Mouse (Mus musculus) thymus, adult 2 months (tissue): ENCODE data around the gene Borcs6. TPM values are rescaled to one million over a fixed set of nuclear protein-coding genes. Genes with fewer than 3 reads are reported as not detected.
"Not testable (repeated sequence)": the region's sequence is repeated elsewhere in the genome, so short reads cannot be mapped to it uniquely, and the experiment has no call there.

Experiments
- DNase-seq: peaks from one replicate; pipeline ENCODE4 v3.0.0; 2021
- H3K27ac ChIP-seq: fragments of 200-500 bp; 2 replicates; pipeline ENCODE4 v1.5.1; 2012; ENCODE audit warnings: low read length, control low read depth; ENCODE audit not compliant: control insufficient read depth, insufficient read depth
- H3K27me3 ChIP-seq: fragments of 200-500 bp; 2 replicates; pipeline ENCODE4 v1.6.1; 2012; ENCODE audit warnings: mild to moderate bottlenecking, low read length, moderate library complexity, mixed read lengths; ENCODE audit not compliant: control insufficient read depth, insufficient read depth
- H3K36me3 ChIP-seq: fragments of 200-500 bp; 2 replicates; pipeline ENCODE4 v1.6.1; 2012; ENCODE audit warnings: mild to moderate bottlenecking, low read length, moderate library complexity; ENCODE audit not compliant: control insufficient read depth, insufficient read depth
- H3K4me1 ChIP-seq: fragments of 200-500 bp; replicated peaks from 2 replicates; pipeline ENCODE4 v1.6.1; 2012; ENCODE audit warnings: low read length; ENCODE audit not compliant: control insufficient read depth, insufficient read depth
- H3K4me3 ChIP-seq: fragments of 200-500 bp; 2 replicates; pipeline ENCODE4 v1.5.1; 2012; ENCODE audit warnings: mild to moderate bottlenecking, low read length, control low read depth, moderate library complexity; ENCODE audit not compliant: control insufficient read depth, insufficient read depth
- CTCF ChIP-seq: fragments of 200-500 bp; IDR thresholded peaks from 2 replicates; pipeline ENCODE4 v1.5.1; 2012; ENCODE audit warnings: mild to moderate bottlenecking, control low read depth, low read length, moderate library complexity, borderline replicate concordance; ENCODE audit not compliant: control insufficient read depth, poor library complexity, insufficient read depth; ENCODE audit errors: extremely low read depth
- POLR2A ChIP-seq: fragments of 200-500 bp; IDR thresholded peaks from 2 replicates; pipeline ENCODE4 v1.6.1; 2012; ENCODE audit warnings: mild to moderate bottlenecking, low read length, control low read depth, moderate library complexity; ENCODE audit not compliant: control insufficient read depth, poor library complexity, insufficient read depth; ENCODE audit errors: extremely low read depth
- WGBS: fragments of 180-500 bp; shearing (Covaris S2); methylation state at CpG from one replicate; pipeline ENCODE4 v1.1.7; 2018; 5-methylcytosine and 5-hydroxymethylcytosine counted together
- polyA plus RNA-seq: library from polyadenylated mRNA; depleted of rRNA; stranded (reverse); fragments of >200 nt; gene quantifications from 2 replicates; pipeline ENCODE4 v1.2.3, GENCODE M21; 2012

Borcs6 gene
- polyA plus RNA-seq, 1 experiment: 18.0 TPM

GRCm38 (mm10) chr11:69088856-69089615 is 29.5 kb downstream of the Borcs6 start:
- peaks cover 5% of the 10 kb centered on the region for H3K36me3 ChIP-seq
- H3K4me3 ChIP-seq: peak overlapping the region; percentile 95
- H3K27ac ChIP-seq: no peak overlapping the region; the same call in none of the 2 replicates
- TF ChIP-seq CTCF (no peak), POLR2A (no peak)
- 10% methylated on average over 25 of the region's 25 CpGs for WGBS
- H3K27me3 ChIP-seq: no peaks in the 10 kb centered on the region
- H3K4me1 ChIP-seq: peaks cover 14% of the 10 kb centered on the region
- DNase-seq: peak; percentile 38

- TF ChIP-seq CTCF (no peak), POLR2A (no peak)
- Histone ChIP-seq H3K4me1 (peaks cover 16% of the 10 kb centered on the region), H3K36me3 (peaks cover 5% of the 10 kb centered on the region), H3K27me3 (no peaks in the 10 kb centered on the region), H3K27ac (no peak overlapping the region), H3K4me3 (peak overlapping the region; percentile 95)
- no peak for DNase-seq
- WGBS: 93% methylated on average over 12 of the region's 12 CpGs
These were observed 30.2 kb downstream of the Borcs6 start for GRCm38 (mm10) chr11:69089616-69090290.

GRCm38 (mm10) chr11:69090367-69090766 is 30.9 kb downstream of the Borcs6 start:
- no peak overlapping the region for H3K27ac ChIP-seq
- H3K4me3 ChIP-seq: no peak overlapping the region
- WGBS: 88% methylated on average over 6 of the region's 6 CpGs
- peaks cover 19% of the 10 kb centered on the region for H3K4me1 ChIP-seq
- H3K36me3 ChIP-seq: peaks cover 5% of the 10 kb centered on the region
- TF ChIP-seq CTCF (no peak), POLR2A (no peak)
- DNase-seq: no peak
- H3K27me3 ChIP-seq: no peaks in the 10 kb centered on the region

GRCm38 (mm10) chr11:69091566-69092385 is 32.3 kb downstream of the Borcs6 start:
- Histone ChIP-seq H3K36me3 (peaks cover 5% of the 10 kb centered on the region), H3K4me1 (peaks cover 29% of the 10 kb centered on the region), H3K27me3 (no peaks in the 10 kb centered on the region), H3K27ac (no peak overlapping the region), H3K4me3 (no peak overlapping the region)
- no peak for TF ChIP-seq POLR2A
- TF ChIP-seq CTCF: no peak
- 76% methylated on average over 7 of the region's 7 CpGs for WGBS
- no peak for DNase-seq

- H3K36me3 ChIP-seq: peaks cover 5% of the 10 kb centered on the region
- DNase-seq: peak; percentile 91
These were observed 32.9 kb downstream of the Borcs6 start for GRCm38 (mm10) chr11:69092386-69092751.

GRCm38 (mm10) chr11:69092871-69093270 is 33.4 kb downstream of the Borcs6 start:
- no peak overlapping the region for H3K4me3 ChIP-seq
- peaks cover 39% of the 10 kb centered on the region for H3K4me1 ChIP-seq
- H3K27ac ChIP-seq: no peak overlapping the region
- DNase-seq: no peak
- H3K27me3 ChIP-seq: no peaks in the 10 kb centered on the region
- no peak for TF ChIP-seq CTCF
- TF ChIP-seq POLR2A: no peak
- WGBS: 85% methylated on average over 4 of the region's 4 CpGs
- H3K36me3 ChIP-seq: peaks cover 5% of the 10 kb centered on the region

More at GRCm38 (mm10) chr11:69092386-69092751, 32.9 kb downstream of the Borcs6 start:
- H3K4me1 ChIP-seq: peaks cover 35% of the 10 kb centered on the region
- peak; percentile 73; the same call in 1 of the 2 replicates for TF ChIP-seq CTCF
- no peak for TF ChIP-seq POLR2A
- H3K27me3 ChIP-seq: no peaks in the 10 kb centered on the region
- no peak overlapping the region for H3K27ac ChIP-seq
- no peak overlapping the region for H3K4me3 ChIP-seq
- 2% methylated on average over 3 of the region's 3 CpGs for WGBS

- 96% methylated on average over 7 of the region's 7 CpGs for WGBS
- not testable (repeated sequence) for H3K27me3 ChIP-seq, DNase-seq, H3K27ac ChIP-seq, H3K4me3 ChIP-seq, H3K36me3 ChIP-seq
- H3K4me1 ChIP-seq: peaks cover 46% of the 10 kb centered on the region
These were observed 34.3 kb downstream of the Borcs6 start for GRCm38 (mm10) chr11:69093856-69094255.
